In genomic region chr9:113602140-113602539, GRCm38 (mm10) we compare ENCODE assay signal across 23 mouse cellular contexts.
"Had no signal": no experiment of that assay in that cellular context is flagged by ENCODE, and none has a peak within 500 bp of the region (broad histone marks: within the 10 kb centered on the region; RNA-seq: fewer than 3 reads in every experiment).

No protein-coding gene starts in this region.

- DNase-seq: gastrocnemius, postnatal 14 days; gastrocnemius, postnatal 36 days; heart, adult 2 months; heart, postnatal 14 days; heart, postnatal 36 days; kidney, adult 11 months; kidney, adult 2 months; kidney, adult 9 months; kidney, postnatal 14 days; kidney, postnatal 36 days; layer of hippocampus, adult 9-11 months; layer of hippocampus, postnatal 36 days; left cerebral cortex, postnatal 4 days had no signal

- H3K4me1 ChIP-seq: hindbrain, embryonic 13.5 days; hindbrain, embryonic 15.5 days; kidney, embryonic 15.5 days; limb, embryonic 12.5 days; liver, embryonic 12.5 days had no signal

- H3K4me3 ChIP-seq: heart, adult 2 months; hindbrain, embryonic 13.5 days; hindbrain, embryonic 15.5 days; kidney, embryonic 15.5 days; limb, embryonic 12.5 days; liver, embryonic 12.5 days had no signal

- H3K4me2 ChIP-seq: heart, embryonic 11.5 days; hindbrain, embryonic 13.5 days; hindbrain, embryonic 15.5 days; kidney, embryonic 15.5 days; limb, embryonic 12.5 days; liver, embryonic 12.5 days had no signal

- H3K36me3 ChIP-seq: hindbrain, embryonic 13.5 days; hindbrain, embryonic 15.5 days; kidney, embryonic 15.5 days; limb, embryonic 12.5 days; liver, embryonic 12.5 days had no signal

- H3K27ac ChIP-seq: heart, adult 2 months; hindbrain, embryonic 13.5 days; hindbrain, embryonic 15.5 days; hindbrain, postnatal 0 days; kidney, embryonic 15.5 days; kidney, postnatal 0 days; limb, embryonic 12.5 days; liver, embryonic 12.5 days; liver, embryonic 14.5 days had no signal

- ATAC-seq: hindbrain, postnatal 0 days; intestine, embryonic 16.5 days; liver, embryonic 12.5 days had no signal

- H3K27me3 ChIP-seq: hindbrain, embryonic 13.5 days; hindbrain, embryonic 15.5 days; kidney, embryonic 15.5 days; limb, embryonic 12.5 days; liver, embryonic 12.5 days had no signal

- H3K9ac ChIP-seq: hindbrain, embryonic 13.5 days; hindbrain, embryonic 15.5 days; kidney, embryonic 15.5 days; limb, embryonic 12.5 days; liver, embryonic 12.5 days; liver, embryonic 14.5 days had no signal

- H3K9me3 ChIP-seq: hindbrain, embryonic 13.5 days; hindbrain, embryonic 15.5 days; kidney, embryonic 15.5 days; limb, embryonic 12.5 days; liver, embryonic 12.5 days had no signal
